Mouse (Mus musculus) liver, embryonic 13.5 days (tissue): ENCODE data around the gene Irf9. TPM values are rescaled to one million over a fixed set of nuclear protein-coding genes. Genes with fewer than 3 reads are reported as not detected.

Experiments used
- ATAC-seq: fragments of 200-750 bp; cut with Nextera tagmentation; 2 replicates; pipeline ENCODE4 v1.8.0; 2017; ENCODE audit warnings: low read depth, mild to moderate bottlenecking, moderate number of reproducible peaks, moderate library complexity
- DNase-seq: peaks from one replicate; pipeline ENCODE4 v3.0.0; 2022
- H3K27ac ChIP-seq: fragments of 300-500 bp; sonication (generic); 2 replicates; pipeline ENCODE4 v1.5.1; 2015; ENCODE audit warnings: moderate library complexity, mild to moderate bottlenecking, inconsistent platforms
- H3K27me3 ChIP-seq: fragments of 300-500 bp; sonication (generic); 2 replicates; pipeline ENCODE4 v1.6.1; 2015; ENCODE audit warnings: mild to moderate bottlenecking, inconsistent platforms
- H3K36me3 ChIP-seq: fragments of 300-500 bp; sonication (generic); 2 replicates; pipeline ENCODE4 v1.6.1; 2015; ENCODE audit warnings: mild to moderate bottlenecking, inconsistent platforms
- H3K4me1 ChIP-seq: fragments of 300-500 bp; sonication (generic); replicated peaks from 2 replicates; pipeline ENCODE4 v1.6.1; 2015; ENCODE audit warnings: inconsistent platforms
- H3K4me2 ChIP-seq: fragments of 300-500 bp; sonication (generic); 2 replicates; pipeline ENCODE4 v1.6.1; 2015; ENCODE audit warnings: inconsistent platforms, mild to moderate bottlenecking, moderate library complexity
- H3K4me3 ChIP-seq: fragments of 300-500 bp; sonication (generic); replicated peaks from 2 replicates; pipeline ENCODE4 v1.5.1; 2015; ENCODE audit warnings: mild to moderate bottlenecking, inconsistent platforms
- H3K9ac ChIP-seq: fragments of 300-500 bp; sonication (generic); 2 replicates; pipeline ENCODE4 v1.6.1; 2015; ENCODE audit warnings: mild to moderate bottlenecking, inconsistent platforms
- H3K9me3 ChIP-seq: fragments of 300-500 bp; sonication (generic); replicated peaks from 2 replicates; pipeline ENCODE4 v1.6.1; 2016; ENCODE audit warnings: inconsistent platforms
- WGBS: fragments of 180-500 bp; shearing (Covaris S2); methylation state at CpG from one replicate; pipeline ENCODE4 v1.1.7; 2015; ENCODE audit not compliant: insufficient replicate concordance; 5-methylcytosine and 5-hydroxymethylcytosine counted together
- polyA plus RNA-seq: library from polyadenylated mRNA; unstranded; fragments of >200 nt; fragmentation: Nextera tagmentation; extraction: Ambion mirVana; gene quantifications from 2 replicates; pipeline ENCODE4 v1.2.1, GENCODE M21; 2015

Irf9 gene
- polyA plus RNA-seq, 1 experiment from 2014 or later, result 14.8 TPM

- ATAC-seq (no peak), DNase-seq (no peak)
- H3K4me3 ChIP-seq, result no peak overlapping the region
- 81% methylated on average over 13 of the region's 13 CpGs for WGBS
- H3K9ac ChIP-seq, result no peak overlapping the region
- peaks cover 22% of the 10 kb centered on the region for H3K4me1 ChIP-seq
- H3K4me2 ChIP-seq, result no peak overlapping the region
- peaks cover 76% of the 10 kb centered on the region for H3K36me3 ChIP-seq
- no peaks in the 10 kb centered on the region for H3K9me3 ChIP-seq
- no peak overlapping the region for H3K27ac ChIP-seq
- no peaks in the 10 kb centered on the region for H3K27me3 ChIP-seq
Observed at GRCm38 (mm10) chr14:55596036-55596690, 7.2 kb upstream of the Irf9 start.

GRCm38 (mm10) chr14:55598521-55599390 lies 4.6 kb upstream of the Irf9 start:
- 89% methylated on average over 21 of the region's 21 CpGs for WGBS
- Histone ChIP-seq H3K9me3 (no peaks in the 10 kb centered on the region), H3K4me3 (no peak overlapping the region), H3K9ac (no peak overlapping the region), H3K27ac (no peak overlapping the region), H3K27me3 (no peaks in the 10 kb centered on the region), H3K4me1 (peaks cover 22% of the 10 kb centered on the region), H3K4me2 (no peak overlapping the region), H3K36me3 (peaks cover 96% of the 10 kb centered on the region)
- ATAC-seq (no peak), DNase-seq (no peak)

GRCm38 (mm10) chr14:55603633-55604576 lies 534 bp downstream of the Irf9 start:
- peak overlapping the region; percentile 78 for H3K9ac ChIP-seq
- peak overlapping the region; percentile 85 for H3K4me2 ChIP-seq
- ATAC-seq (peak; percentile 93), DNase-seq (peak; percentile 94)
- H3K4me3 ChIP-seq, result peak overlapping the region; percentile 64
- peaks cover 65% of the 10 kb centered on the region for H3K4me1 ChIP-seq
- peaks cover 88% of the 10 kb centered on the region for H3K36me3 ChIP-seq
- 11% methylated on average over 19 of the region's 19 CpGs for WGBS
- H3K9me3 ChIP-seq, result no peaks in the 10 kb centered on the region
- H3K27ac ChIP-seq, result peak overlapping the region; percentile 92
- no peaks in the 10 kb centered on the region for H3K27me3 ChIP-seq

DNA sequence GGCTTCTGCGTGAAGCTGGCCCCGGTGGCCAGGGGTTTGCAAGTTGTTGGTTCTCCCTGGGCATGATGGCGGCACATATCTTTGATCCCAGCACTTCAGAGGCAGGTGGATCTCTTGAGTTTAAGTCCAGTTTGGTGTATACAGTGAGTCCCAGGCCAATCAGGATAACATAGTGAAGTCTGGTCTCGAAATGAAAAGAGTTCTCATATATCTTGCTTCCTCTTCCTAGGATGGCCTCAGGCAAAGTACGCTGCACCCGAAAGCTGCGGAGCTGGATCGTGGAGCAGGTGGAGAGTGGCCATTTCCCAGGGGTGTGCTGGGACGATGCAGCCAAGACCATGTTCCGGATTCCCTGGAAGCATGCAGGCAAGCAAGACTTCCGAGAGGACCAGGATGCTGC lies 1.5 kb downstream of the Irf9 start:
- 85% methylated on average over 11 of the region's 11 CpGs for WGBS

DNA sequence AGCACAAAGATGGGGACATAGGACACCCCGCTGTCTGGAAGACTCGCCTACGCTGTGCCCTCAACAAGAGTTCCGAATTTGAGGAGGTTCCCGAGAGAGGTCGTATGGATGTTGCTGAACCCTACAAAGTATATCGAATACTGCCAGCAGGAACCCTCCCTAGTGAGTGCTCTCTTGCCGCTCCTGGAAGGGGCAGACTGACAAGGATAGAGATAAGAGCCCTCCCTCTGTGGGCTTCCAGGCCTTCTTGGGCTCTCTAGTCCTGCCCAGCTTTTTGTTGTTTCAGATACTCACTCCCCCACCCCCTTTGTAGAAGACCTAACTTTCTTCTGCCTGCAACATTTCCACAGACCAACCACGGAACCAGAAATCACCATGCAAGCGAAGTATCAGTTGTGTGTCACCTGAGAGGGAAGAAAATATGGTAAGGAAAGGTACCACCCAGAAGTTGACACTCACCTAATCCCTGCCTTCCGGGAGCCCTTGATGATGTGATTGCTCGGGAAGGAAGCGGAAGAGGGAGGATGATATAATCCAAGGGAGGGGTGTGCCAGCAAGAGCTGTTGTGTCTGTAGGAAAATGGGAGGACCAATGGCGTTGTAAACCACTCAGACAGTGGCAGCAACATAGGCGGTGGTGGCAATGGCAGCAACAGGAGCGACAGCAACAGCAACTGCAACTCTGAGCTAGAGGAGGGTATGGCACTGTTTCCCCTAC lies 2.5 kb downstream of the Irf9 start:
- Histone ChIP-seq H3K36me3 (peaks cover 86% of the 10 kb centered on the region), H3K27ac (peak overlapping the region; percentile 77), H3K27me3 (no peaks in the 10 kb centered on the region), H3K4me1 (peaks cover 65% of the 10 kb centered on the region), H3K4me2 (peak overlapping the region; percentile 85), H3K9ac (peak overlapping the region; percentile 78), H3K9me3 (no peaks in the 10 kb centered on the region), H3K4me3 (peak overlapping the region; percentile 64)
- peak; percentile 31 for DNase-seq
- peak; percentile 30 for ATAC-seq
- WGBS, result 66% methylated on average over 16 of the region's 16 CpGs

More for the DNA sequence above, 1.5 kb downstream of the Irf9 start:
- Histone ChIP-seq H3K4me2 (peak overlapping the region; percentile 85), H3K4me1 (peaks cover 65% of the 10 kb centered on the region), H3K27ac (peak overlapping the region; percentile 90), H3K9me3 (no peaks in the 10 kb centered on the region), H3K36me3 (peaks cover 88% of the 10 kb centered on the region), H3K27me3 (no peaks in the 10 kb centered on the region), H3K9ac (peak overlapping the region; percentile 78), H3K4me3 (peak overlapping the region; percentile 64)
- DNase-seq (no peak), ATAC-seq (no peak)

- H3K4me1 ChIP-seq, result peaks cover 62% of the 10 kb centered on the region
- H3K36me3 ChIP-seq, result peaks cover 63% of the 10 kb centered on the region
- ATAC-seq (no peak), DNase-seq (no peak)
- H3K9ac ChIP-seq, result no peak overlapping the region
- 90% methylated on average over 6 of the region's 6 CpGs for WGBS
- H3K4me2 ChIP-seq, result 0 out of 2 replicates have a peak overlapping the region, but pooled peaks have one; percentile 6
- H3K9me3 ChIP-seq, result no peaks in the 10 kb centered on the region
- H3K27ac ChIP-seq, result no peak overlapping the region
- H3K4me3 ChIP-seq, result no peak overlapping the region
- no peaks in the 10 kb centered on the region for H3K27me3 ChIP-seq
Observed at GRCm38 (mm10) chr14:55608339-55608738, 5.0 kb downstream of the Irf9 start.

- DNase-seq (no peak), ATAC-seq (no peak)
- Histone ChIP-seq H3K27me3 (no peaks in the 10 kb centered on the region), H3K27ac (peak overlapping the region; percentile 82), H3K4me2 (no peak overlapping the region), H3K4me1 (peaks cover 59% of the 10 kb centered on the region), H3K36me3 (peaks cover 25% of the 10 kb centered on the region), H3K9ac (no peak overlapping the region), H3K9me3 (no peaks in the 10 kb centered on the region), H3K4me3 (no peak overlapping the region)
- 60% methylated on average over 6 of the region's 6 CpGs for WGBS
Observed at GRCm38 (mm10) chr14:55613346-55613745, 10.0 kb downstream of the Irf9 start.

DNA sequence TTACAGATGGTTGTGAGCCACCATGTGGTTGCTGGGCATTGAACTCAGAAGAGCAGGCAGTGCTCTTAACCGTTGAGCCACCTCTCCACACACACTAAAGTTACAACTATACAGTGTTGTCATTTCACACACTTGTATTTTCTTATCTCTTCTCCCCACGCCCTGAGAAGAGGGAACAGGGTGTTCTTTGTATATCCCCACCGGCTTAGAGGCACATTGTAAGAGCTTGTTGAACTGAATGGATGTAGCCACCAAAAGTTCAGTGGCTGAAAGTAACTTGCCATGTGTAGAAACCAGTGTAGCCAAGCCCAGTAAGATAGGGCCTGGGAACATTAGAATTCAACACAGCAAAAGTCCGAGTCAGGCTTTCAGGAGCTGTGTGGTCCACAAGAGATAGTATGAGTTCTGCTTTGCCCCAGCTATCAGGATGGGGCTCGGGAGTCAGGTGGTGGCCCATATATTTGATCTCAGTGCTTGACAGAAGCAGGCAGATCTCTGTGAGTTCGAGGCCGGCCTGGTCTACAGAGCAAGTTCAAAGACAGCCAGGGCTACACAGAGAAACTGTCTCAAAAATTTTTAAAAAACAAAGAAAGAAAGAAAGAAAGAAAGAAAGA lies 11.3 kb downstream of the Irf9 start:
- Histone ChIP-seq H3K27ac (peak overlapping the region; percentile 89), H3K4me2 (0 out of 2 replicates have a peak overlapping the region, but pooled peaks have one; percentile 19), H3K9ac (peak overlapping the region; percentile 36; the same call in 1 of the 2 replicates), H3K4me3 (no peak overlapping the region), H3K27me3 (no peaks in the 10 kb centered on the region), H3K4me1 (peaks cover 61% of the 10 kb centered on the region), H3K36me3 (peaks cover 12% of the 10 kb centered on the region), H3K9me3 (no peaks in the 10 kb centered on the region)
- DNase-seq (peak; percentile 54), ATAC-seq (peak; percentile 81)
- WGBS, result 26% methylated on average over 7 of the region's 7 CpGs

- H3K27me3 ChIP-seq, result no peaks in the 10 kb centered on the region
- peaks cover 61% of the 10 kb centered on the region for H3K4me1 ChIP-seq
- no peak overlapping the region for H3K4me3 ChIP-seq
- no peak for ATAC-seq
- peak overlapping the region; percentile 89 for H3K27ac ChIP-seq
- peaks cover 2% of the 10 kb centered on the region for H3K36me3 ChIP-seq
- H3K4me2 ChIP-seq, result no peak overlapping the region
- DNase-seq, result no peak
- H3K9me3 ChIP-seq, result no peaks in the 10 kb centered on the region
- H3K9ac ChIP-seq, result no peak overlapping the region
- WGBS, result 62% methylated on average over 2 of the region's 2 CpGs
Observed at GRCm38 (mm10) chr14:55615876-55616275, 12.5 kb downstream of the Irf9 start.

- no peak for ATAC-seq
- Histone ChIP-seq H3K9me3 (no peaks in the 10 kb centered on the region), H3K4me2 (no peak overlapping the region), H3K27me3 (no peaks in the 10 kb centered on the region), H3K4me3 (no peak overlapping the region), H3K4me1 (peaks cover 65% of the 10 kb centered on the region), H3K27ac (peak overlapping the region; percentile 59), H3K9ac (0 out of 2 replicates have a peak overlapping the region, but pooled peaks have one; percentile 62), H3K36me3 (no peaks in the 10 kb centered on the region)
- DNase-seq, result no peak
- WGBS, result 55% methylated on average over 2 of the region's 2 CpGs
Observed at GRCm38 (mm10) chr14:55616844-55617243, 13.5 kb downstream of the Irf9 start.
